Mouse (Mus musculus) cerebellum, adult 2 months (tissue): ENCODE results near the gene Lmo7. TPM values are rescaled to one million over a fixed set of nuclear protein-coding genes. Genes with fewer than 3 reads are reported as not detected.

Experiments used
- DNase-seq, 2 experiments: peaks; one replicate each; pipeline ENCODE4 v3.0.0; 2021
- H3K27ac ChIP-seq: fragments of 200-500 bp; 2 replicates; pipeline ENCODE4 v1.5.1; 2012; ENCODE audit warnings: low read length, control low read depth, inconsistent platforms; ENCODE audit not compliant: insufficient read depth
- H3K27me3 ChIP-seq: fragments of 200-500 bp; 2 replicates; pipeline ENCODE4 v1.6.1; 2012; ENCODE audit warnings: inconsistent platforms, mild to moderate bottlenecking, low read length, moderate library complexity; ENCODE audit not compliant: control insufficient read depth, insufficient read depth
- H3K4me1 ChIP-seq: fragments of 200-500 bp; 2 replicates; pipeline ENCODE4 v1.6.1; 2011; ENCODE audit warnings: low read length; ENCODE audit not compliant: control insufficient read depth, insufficient read depth
- H3K4me3 ChIP-seq: fragments of 200-500 bp; replicated peaks from 2 replicates; pipeline ENCODE3; 2011; ENCODE audit warnings: mild to moderate bottlenecking, low read depth, low read length, control low read depth; ENCODE audit not compliant: insufficient read depth
- CTCF ChIP-seq: fragments of 200-500 bp; IDR thresholded peaks from 2 replicates; pipeline ENCODE4 v1.5.1; 2011; ENCODE audit warnings: low read depth, mild to moderate bottlenecking, control low read depth, low read length, moderate library complexity, borderline replicate concordance; ENCODE audit not compliant: insufficient read depth
- POLR2A ChIP-seq: fragments of 200-500 bp; IDR thresholded peaks from 2 replicates; pipeline ENCODE4 v1.6.1; 2011; ENCODE audit warnings: low read length, control low read depth, borderline replicate concordance; ENCODE audit not compliant: insufficient read depth
- WGBS: fragments of 180-500 bp; shearing (Covaris S2); methylation state at CpG from one replicate; pipeline ENCODE4 v1.1.7; 2018; 5-methylcytosine and 5-hydroxymethylcytosine counted together
- polyA plus RNA-seq: library from polyadenylated mRNA; depleted of rRNA; stranded (reverse); fragments of >200 nt; gene quantifications from 2 replicates; pipeline ENCODE4 v1.2.3, GENCODE M21; 2012

The Lmo7 gene
- polyA plus RNA-seq, 1 experiment: 5.8 TPM

DNA sequence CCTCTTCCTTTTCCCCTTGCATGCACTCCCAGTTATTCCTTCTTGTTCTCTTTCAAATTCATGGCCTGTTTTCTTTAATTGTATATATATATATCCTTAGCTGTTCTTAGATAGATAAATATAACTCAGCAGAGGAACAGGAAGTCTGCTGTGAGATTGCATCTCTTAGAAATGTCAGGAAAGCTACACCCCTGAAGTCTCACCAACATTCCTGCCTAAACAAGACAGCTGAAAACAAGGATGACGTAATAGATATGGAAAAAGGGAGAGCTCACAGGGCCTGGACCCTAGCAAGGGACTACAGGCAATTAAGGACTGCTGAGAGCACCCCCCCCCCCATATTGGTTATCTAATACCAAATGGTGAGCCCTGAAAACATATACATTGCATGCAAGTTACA, 71.9 kb downstream of the Lmo7 start:
- no peak for DNase-seq
- Histone ChIP-seq H3K4me3 (no peak overlapping the region), H3K27ac (no peak overlapping the region), H3K27me3 (no peaks in the 10 kb centered on the region), H3K4me1 (no peaks in the 10 kb centered on the region)
- TF ChIP-seq CTCF (no peak), POLR2A (no peak)
- 75% methylated on average over 1 of the region's 1 CpGs for whole genome bisulfite sequencing

DNA sequence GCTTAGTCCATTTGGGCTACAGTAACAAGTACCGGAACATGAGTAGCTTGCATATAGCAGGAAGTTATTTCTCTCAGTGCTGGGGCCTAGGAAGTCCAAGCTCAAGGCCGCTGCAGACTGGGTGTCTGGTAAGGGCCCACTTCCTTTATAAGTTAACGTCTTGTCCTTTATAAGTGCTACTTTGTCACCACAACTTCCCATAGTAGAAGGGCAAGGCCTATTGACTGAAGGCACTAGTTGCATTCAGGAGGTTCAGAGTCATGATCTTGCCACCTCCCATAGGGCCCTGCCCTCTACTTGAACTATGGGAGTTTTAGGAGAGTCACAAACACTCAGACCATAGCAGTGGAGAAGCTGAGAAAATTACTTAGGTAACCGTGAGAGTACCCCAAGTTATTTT, 74.4 kb downstream of the Lmo7 start:
- TF ChIP-seq POLR2A (no peak), CTCF (no peak)

DNA sequence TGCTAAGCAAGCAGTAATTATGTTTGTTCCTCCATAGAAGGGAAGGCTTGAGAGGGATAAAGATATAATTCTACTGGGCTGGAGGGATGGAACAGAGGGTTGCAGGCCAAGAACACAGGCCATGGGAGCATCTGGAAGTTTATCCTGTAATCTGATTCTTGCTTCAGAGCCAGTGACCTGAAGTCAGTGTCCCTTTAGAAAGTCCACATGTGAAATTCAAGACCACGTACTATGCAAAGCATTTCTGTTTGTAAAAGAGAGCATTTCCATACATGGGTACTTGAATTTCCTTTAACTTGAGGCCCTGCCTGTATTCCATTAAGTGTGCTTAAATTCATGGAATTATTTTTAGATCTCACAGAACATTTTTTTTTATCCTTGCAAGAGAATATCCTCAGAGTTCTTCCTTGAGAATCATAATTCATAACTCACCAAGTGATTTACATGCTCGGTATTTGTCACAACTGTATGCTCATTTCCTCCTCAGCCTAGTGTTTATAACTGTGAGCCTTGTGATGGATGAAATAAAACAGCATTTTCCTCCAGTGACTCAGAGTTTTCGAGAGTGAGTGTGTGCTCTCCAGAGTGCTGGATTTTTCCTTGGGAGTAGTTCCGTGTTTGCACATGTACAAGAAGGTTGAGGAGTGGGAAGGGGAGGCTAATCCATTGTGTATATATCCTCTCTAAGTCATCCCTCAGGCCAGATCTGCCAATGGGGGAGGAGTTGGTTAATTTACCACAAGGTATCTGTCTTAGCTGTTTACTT, 75.0 kb downstream of the Lmo7 start:
- H3K27ac ChIP-seq: no peak overlapping the region
- H3K4me3 ChIP-seq: no peak overlapping the region
- DNase-seq: no peak
- TF ChIP-seq POLR2A (no peak), CTCF (no peak)
- WGBS: 87% methylated on average over 4 of the region's 4 CpGs
- H3K4me1 ChIP-seq: no peaks in the 10 kb centered on the region
- no peaks in the 10 kb centered on the region for H3K27me3 ChIP-seq

More for the DNA sequence above, 74.4 kb downstream of the Lmo7 start:
- Histone ChIP-seq H3K27me3 (no peaks in the 10 kb centered on the region), H3K27ac (no peak overlapping the region), H3K4me3 (no peak overlapping the region), H3K4me1 (no peaks in the 10 kb centered on the region)
- 90% methylated on average over 4 of the region's 4 CpGs for WGBS
- DNase-seq: no peak

DNA sequence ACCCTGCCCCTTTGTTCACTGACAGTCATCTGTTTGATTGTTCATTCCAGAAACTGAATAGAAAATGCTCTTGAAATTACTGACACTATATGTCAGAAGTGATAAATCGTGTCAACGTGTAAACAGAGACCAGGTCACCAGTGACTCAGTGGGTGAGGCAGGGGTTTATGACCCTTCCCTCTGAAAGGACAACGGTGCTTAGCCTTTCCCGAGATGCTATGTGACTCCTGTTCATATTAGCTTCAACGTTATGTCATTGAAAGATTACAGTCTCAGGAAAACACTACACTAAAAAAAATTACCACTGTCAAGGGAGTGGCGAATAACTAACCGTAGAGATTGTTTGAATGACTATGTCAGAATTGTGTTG, 75.6 kb downstream of the Lmo7 start:
- TF ChIP-seq CTCF: no peak
- TF ChIP-seq POLR2A: no peak
- Histone ChIP-seq H3K27me3 (no peaks in the 10 kb centered on the region), H3K27ac (no peak overlapping the region), H3K4me1 (no peaks in the 10 kb centered on the region), H3K4me3 (no peak overlapping the region)
- DNase-seq: no peak
- WGBS: 76% methylated on average over 7 of the region's 7 CpGs

DNA sequence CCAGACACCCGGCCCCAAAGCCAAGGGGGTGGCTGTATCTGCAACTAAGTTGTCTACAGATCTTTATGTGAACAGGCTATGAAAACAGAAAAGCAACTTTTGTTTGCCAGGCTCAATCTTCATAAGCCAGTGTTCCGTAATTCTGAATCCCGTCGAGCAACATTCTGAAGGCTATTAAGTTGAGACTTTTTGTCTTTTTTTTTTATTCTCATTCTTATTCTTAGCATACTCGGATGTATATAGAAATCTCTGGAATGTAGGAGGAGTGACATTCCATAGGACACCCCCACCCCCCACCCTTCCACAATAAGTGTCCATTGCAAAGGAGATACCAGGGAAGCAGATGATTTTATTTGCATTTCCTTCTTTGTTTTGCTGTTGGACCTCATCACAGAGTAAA, 76.3 kb downstream of the Lmo7 start:
- H3K4me1 ChIP-seq: no peaks in the 10 kb centered on the region
- H3K4me3 ChIP-seq: no peak overlapping the region
- DNase-seq: no peak
- no peaks in the 10 kb centered on the region for H3K27me3 ChIP-seq
- H3K27ac ChIP-seq: no peak overlapping the region
- no peak for TF ChIP-seq POLR2A
- TF ChIP-seq CTCF: no peak
- WGBS: 67% methylated on average over 5 of the region's 5 CpGs

DNA sequence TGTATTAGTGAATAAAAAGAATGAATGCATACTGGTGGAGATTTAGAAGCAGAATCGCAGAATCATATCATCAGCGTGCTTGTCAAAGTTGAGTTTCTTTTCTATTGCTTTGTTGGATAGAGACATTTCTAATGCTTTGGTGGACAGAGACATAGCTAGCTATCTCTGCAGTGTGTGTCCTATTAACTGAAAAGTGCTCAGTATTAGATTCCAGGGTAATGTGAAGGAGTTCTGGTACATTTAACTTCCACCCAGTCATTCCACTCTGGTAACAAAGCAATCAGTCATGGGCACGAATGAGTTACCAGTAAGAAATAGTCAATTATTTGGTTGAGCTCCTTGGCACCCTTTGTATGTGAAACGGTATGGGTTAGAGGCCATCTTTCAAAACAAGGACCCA, 76.8 kb downstream of the Lmo7 start:
- Histone ChIP-seq H3K27me3 (no peaks in the 10 kb centered on the region), H3K27ac (no peak overlapping the region), H3K4me1 (no peaks in the 10 kb centered on the region), H3K4me3 (no peak overlapping the region)
- DNase-seq: no peak
- 42% methylated on average over 4 of the region's 4 CpGs for WGBS
- TF ChIP-seq CTCF (no peak), POLR2A (no peak)

DNA sequence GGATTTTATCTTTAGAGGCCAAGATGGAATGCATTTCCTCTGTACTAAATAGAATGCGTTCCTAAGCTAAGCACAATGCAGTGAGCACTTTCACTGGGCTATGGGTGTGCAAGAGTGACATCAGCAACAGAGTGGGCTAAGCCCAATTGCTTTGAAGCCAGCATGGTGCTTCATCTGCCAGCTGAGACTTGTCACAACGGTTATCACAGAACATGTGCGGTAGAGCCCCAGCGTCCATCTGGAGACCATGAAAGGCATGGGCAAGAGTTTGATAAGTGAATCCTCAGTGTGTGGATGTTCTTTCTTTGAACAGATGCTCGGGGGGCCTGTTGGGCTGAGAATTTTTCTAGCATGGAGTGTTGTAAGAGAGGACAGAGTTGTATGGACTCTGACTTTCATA, 86.7 kb downstream of the Lmo7 start:
- H3K27me3 ChIP-seq: no peaks in the 10 kb centered on the region
- DNase-seq: no peak
- H3K4me1 ChIP-seq: no peaks in the 10 kb centered on the region
- H3K27ac ChIP-seq: no peak overlapping the region
- WGBS: 16% methylated on average over 5 of the region's 5 CpGs
- TF ChIP-seq POLR2A: no peak
- no peak for TF ChIP-seq CTCF
- no peak overlapping the region for H3K4me3 ChIP-seq

DNA sequence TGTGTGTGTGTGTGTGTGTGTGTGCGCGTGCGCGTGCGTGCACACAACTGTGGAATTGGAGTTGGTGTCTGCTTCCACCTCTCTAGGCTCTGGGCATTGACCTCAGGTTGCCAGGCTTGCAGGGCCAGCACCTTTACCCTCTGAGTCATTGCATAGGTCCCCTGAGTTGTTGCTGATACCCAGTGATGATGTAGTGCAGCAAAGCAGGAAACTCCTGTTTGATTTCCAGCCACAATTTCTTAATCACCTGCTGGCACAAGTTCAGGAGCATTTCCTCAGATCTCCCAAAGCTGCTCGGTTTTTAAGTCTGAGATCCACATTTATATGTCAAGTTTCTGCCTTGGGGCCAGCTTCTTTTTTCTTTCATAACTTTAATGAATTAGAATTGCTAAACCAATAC, 92.6 kb downstream of the Lmo7 start:
- DNase-seq: no peak
- TF ChIP-seq CTCF (no peak), POLR2A (no peak)
- no peak overlapping the region for H3K27ac ChIP-seq
- WGBS: 85% methylated on average over 6 of the region's 6 CpGs
- no peak overlapping the region for H3K4me3 ChIP-seq
- no peaks in the 10 kb centered on the region for H3K4me1 ChIP-seq
- no peaks in the 10 kb centered on the region for H3K27me3 ChIP-seq
